In genomic region chr6:22429026-22429425, GRCm38 (mm10) we compare ENCODE assay signal across 12 mouse cellular contexts.
DNase-seq lines count a peak whose midpoint lies in the region; ATAC-seq lines count a peak whose summit lies in the region.
"Had no signal": no experiment of that assay in that cellular context is flagged by ENCODE, and none has a peak within 500 bp of the region (broad histone marks: within the 10 kb centered on the region; RNA-seq: fewer than 3 reads in every experiment).

No protein-coding gene starts in this region.

- H3K4me1 ChIP-seq in forebrain, embryonic 13.5 days, result no peaks in the 10 kb centered on the region; the same call in 1 of the 2 replicates
- H3K4me1 ChIP-seq in forebrain, embryonic 10.5 days, result peaks cover 11% of the 10 kb centered on the region

- peak; percentile 57; the same call in 1 of the 2 replicates for ATAC-seq in forebrain, embryonic 13.5 days
- ATAC-seq: inflammation-experienced regulatory T-cells, adult 6 months had no signal

- H3K27ac ChIP-seq in forebrain, embryonic 13.5 days, result no peak overlapping the region
- no peak overlapping the region for H3K27ac ChIP-seq in forebrain, embryonic 10.5 days
- H3K27ac ChIP-seq: heart, adult 2 months had no signal

- no peaks in the 10 kb centered on the region for H3K27me3 ChIP-seq in forebrain, embryonic 13.5 days
- no peaks in the 10 kb centered on the region for H3K27me3 ChIP-seq in forebrain, embryonic 10.5 days (ENCODE audit: poor library complexity, severe bottlenecking)

- no peaks in the 10 kb centered on the region for H3K36me3 ChIP-seq in forebrain, embryonic 13.5 days (ENCODE audit: poor library complexity, severe bottlenecking)
- H3K36me3 ChIP-seq in forebrain, embryonic 10.5 days (replicated peaks), result no peaks in the 10 kb centered on the region

- no peaks in the 10 kb centered on the region for H3K9me3 ChIP-seq in forebrain, embryonic 13.5 days (replicated peaks)
- no peaks in the 10 kb centered on the region for H3K9me3 ChIP-seq in forebrain, embryonic 10.5 days

- H3K9ac ChIP-seq in forebrain, embryonic 13.5 days, result no peak overlapping the region

- 42% methylated on average over 3 of the region's 3 CpGs for WGBS in forebrain, embryonic 13.5 days
- 54% methylated on average over 3 of the region's 3 CpGs for WGBS in forebrain, embryonic 10.5 days

- H3K4me2 ChIP-seq in forebrain, embryonic 13.5 days, result no peak overlapping the region

- intact Hi-C loops in heart, postnatal 25 days (cut with DNase I), result no loop called here

- no peak overlapping the region for H3K4me3 ChIP-seq in forebrain, embryonic 13.5 days
- no peak overlapping the region for H3K4me3 ChIP-seq in forebrain, embryonic 10.5 days
- H3K4me3 ChIP-seq: heart, adult 2 months had no signal

- DNase-seq in forebrain, embryonic 10.5 days (ENCODE audit: extremely low spot score, low spot score), result no peak
- peak; percentile 51 for DNase-seq in testis, postnatal 14 days (ENCODE audit: low spot score)
- no peak for DNase-seq in testis, postnatal 10 days (ENCODE audit: low spot score)
- peak; percentile 20 for DNase-seq in layer of hippocampus, adult 9-11 months
- DNase-seq in telencephalon, adult 2 months (ENCODE audit: low read depth, low spot score), result peak; percentile 27
- DNase-seq in kidney, postnatal 14 days, result no peak
- DNase-seq in heart, postnatal 25 days (ENCODE audit: low spot score), result no peak
- DNase-seq: adrenal gland, postnatal 36 days; B cell, adult 2 months; heart, adult 2 months had no signal

Comparison
In these comparisons a context has a peak if more than half of its experiments do, and no peak if none do; other contexts are left out.
1. DNase-seq: peak in testis, postnatal 14 days (single experiment), layer of hippocampus, adult 9-11 months (single experiment) and telencephalon, adult 2 months (single experiment); none in forebrain, embryonic 10.5 days (single experiment), testis, postnatal 10 days (single experiment), kidney, postnatal 14 days (single experiment) and heart, postnatal 25 days (single experiment).